Mouse (Mus musculus): ENCODE measurements around the gene Uba52. TPM values are rescaled to one million over a fixed set of nuclear protein-coding genes. Genes with fewer than 3 reads are reported as not detected.

Uba52 gene
- polyA plus RNA-seq, 1 experiment from 2014 or later: 758 TPM

- Histone ChIP-seq H3K4me1 (replicated peaks) (peaks cover 47% of the 10 kb centered on the region), H3K4me3 (replicated peaks) (no peak overlapping the region), H3K36me3 (no peaks in the 10 kb centered on the region), H3K4me2 (no peak overlapping the region), H3K9me3 (replicated peaks) (no peaks in the 10 kb centered on the region), H3K27ac (no peak overlapping the region), H3K9ac (no peak overlapping the region), H3K27me3 (peaks cover 100% of the 10 kb centered on the region)
- ATAC-seq (ENCODE audit: low read depth) (no peak), DNase-seq (no peak)
- WGBS (ENCODE audit: insufficient replicate concordance): 4% methylated on average over 20 of the region's 20 CpGs
These were observed 19.6 kb downstream of the Uba52 start for GRCm38 (mm10) chr8:70490880-70491495.

- no peaks in the 10 kb centered on the region for H3K9me3 ChIP-seq (replicated peaks)
- WGBS (ENCODE audit: insufficient replicate concordance): 12% methylated on average over 10 of the region's 10 CpGs
- no peaks in the 10 kb centered on the region for H3K36me3 ChIP-seq
- H3K9ac ChIP-seq: no peak overlapping the region
- no peak for ATAC-seq (ENCODE audit: low read depth)
- peaks cover 100% of the 10 kb centered on the region for H3K27me3 ChIP-seq
- no peak overlapping the region for H3K27ac ChIP-seq
- DNase-seq: no peak
- H3K4me1 ChIP-seq (replicated peaks): peaks cover 40% of the 10 kb centered on the region
- H3K4me2 ChIP-seq: no peak overlapping the region
- no peak overlapping the region for H3K4me3 ChIP-seq (replicated peaks)
These were observed 20.3 kb downstream of the Uba52 start for GRCm38 (mm10) chr8:70490061-70490879.

DNA sequence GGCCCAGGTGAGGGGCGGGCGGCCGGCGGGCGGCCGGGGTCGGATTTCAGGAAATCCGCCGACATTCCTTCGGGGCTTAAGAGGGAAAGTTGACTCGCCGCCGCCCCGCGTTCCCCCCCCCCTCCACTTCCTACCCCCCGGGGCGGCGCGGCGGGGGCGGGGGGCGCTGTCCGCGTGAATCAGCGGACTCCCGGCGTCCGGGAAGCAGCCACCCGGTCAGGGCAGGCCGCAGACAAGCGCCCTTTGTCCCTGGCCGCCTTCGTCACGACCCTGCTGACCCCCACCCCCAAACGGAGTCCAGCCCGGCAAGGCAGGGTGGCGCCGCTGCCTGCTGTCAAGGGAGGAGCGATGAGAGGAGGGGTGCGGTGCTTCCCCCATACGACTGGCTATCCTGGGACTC lies 21.0 kb downstream of the Uba52 start:
- H3K4me1 ChIP-seq (replicated peaks): peaks cover 40% of the 10 kb centered on the region
- H3K27ac ChIP-seq: no peak overlapping the region
- H3K9me3 ChIP-seq (replicated peaks): no peaks in the 10 kb centered on the region
- WGBS (ENCODE audit: insufficient replicate concordance): 3% methylated on average over 39 of the region's 41 CpGs
- no peak overlapping the region for H3K9ac ChIP-seq
- H3K4me3 ChIP-seq (replicated peaks): peak overlapping the region; percentile 39
- H3K27me3 ChIP-seq: peaks cover 100% of the 10 kb centered on the region
- no peak for DNase-seq
- no peak for ATAC-seq (ENCODE audit: low read depth)
- H3K36me3 ChIP-seq: no peaks in the 10 kb centered on the region
- H3K4me2 ChIP-seq: peak overlapping the region; percentile 50

DNA sequence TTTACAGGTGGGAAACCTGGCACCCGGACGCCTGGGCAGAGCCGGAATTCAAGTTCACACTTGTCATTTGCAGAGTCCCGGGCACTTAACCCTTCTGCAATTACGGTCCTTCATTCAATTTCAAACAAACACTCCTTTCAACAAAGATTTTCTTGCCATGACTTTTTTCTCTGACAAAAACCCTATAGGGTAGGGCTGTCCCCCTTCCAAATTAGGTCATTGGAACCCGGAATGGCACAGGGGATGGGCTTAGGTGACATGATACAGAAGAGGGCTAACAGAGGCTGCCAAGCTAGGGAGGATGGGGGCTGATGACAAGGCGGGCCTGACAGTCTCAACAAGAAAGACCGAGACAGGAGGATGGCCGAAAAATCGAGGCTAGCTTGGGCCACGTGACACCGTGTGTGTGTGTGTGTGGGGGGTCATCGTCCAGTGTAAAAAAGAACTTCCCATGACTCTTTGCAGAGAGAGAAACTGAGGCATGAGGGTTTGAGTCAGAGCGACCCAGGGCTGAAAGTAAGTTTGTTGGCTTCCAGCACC lies 21.6 kb downstream of the Uba52 start:
- peaks cover 40% of the 10 kb centered on the region for H3K4me1 ChIP-seq (replicated peaks)
- no peak overlapping the region for H3K9ac ChIP-seq
- H3K9me3 ChIP-seq (replicated peaks): no peaks in the 10 kb centered on the region
- no peak for DNase-seq
- H3K27me3 ChIP-seq: peaks cover 100% of the 10 kb centered on the region
- peak overlapping the region; percentile 55 for H3K4me2 ChIP-seq
- H3K4me3 ChIP-seq (replicated peaks): peak overlapping the region; percentile 39
- 3% methylated on average over 14 of the region's 14 CpGs for WGBS (ENCODE audit: insufficient replicate concordance)
- no peak for ATAC-seq (ENCODE audit: low read depth)
- H3K36me3 ChIP-seq: no peaks in the 10 kb centered on the region
- H3K27ac ChIP-seq: no peak overlapping the region

DNA sequence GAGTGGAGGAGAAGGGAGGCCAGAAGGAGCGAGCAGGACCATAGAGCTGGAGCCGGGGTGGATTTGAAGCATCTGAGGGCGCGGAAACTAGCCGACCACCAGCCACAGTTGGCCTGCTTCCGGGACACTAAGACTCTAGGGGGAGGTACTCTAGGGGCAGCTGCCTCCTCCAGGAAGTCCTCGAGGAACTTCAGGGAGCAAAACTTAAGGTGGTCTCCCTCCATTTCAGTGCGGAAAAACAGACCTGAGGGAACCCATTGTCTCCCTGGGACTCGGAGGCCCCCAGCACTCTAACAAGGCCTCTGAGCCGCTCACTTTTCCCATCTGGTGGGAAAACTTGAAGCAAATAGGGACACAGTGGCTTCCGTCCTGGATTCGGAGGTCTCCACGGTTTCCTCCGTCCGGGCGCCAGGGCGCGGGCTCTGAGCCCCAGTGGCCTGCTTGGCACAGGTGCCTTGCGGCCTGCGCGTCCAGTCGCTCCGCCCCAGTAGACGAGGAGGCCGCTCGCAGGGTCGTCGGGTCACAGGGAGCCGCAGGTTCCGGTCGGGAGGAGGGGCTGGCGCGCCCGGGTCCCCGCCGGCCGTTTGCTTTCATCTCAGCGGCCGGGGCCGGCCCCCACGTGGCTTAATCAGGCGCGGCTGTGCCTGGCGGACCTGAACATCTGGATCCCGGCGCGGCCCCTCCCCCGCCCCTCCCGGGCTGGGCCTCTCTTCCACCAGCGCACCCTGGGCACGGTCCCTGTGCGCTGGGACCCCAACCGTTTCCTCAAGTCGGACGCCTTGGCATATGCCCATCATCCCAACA lies 22.4 kb downstream of the Uba52 start:
- peaks cover 100% of the 10 kb centered on the region for H3K27me3 ChIP-seq
- peak overlapping the region; percentile 55 for H3K4me2 ChIP-seq
- peak; percentile 40; the same call in 1 of the 2 replicates for ATAC-seq (ENCODE audit: low read depth)
- no peak overlapping the region for H3K27ac ChIP-seq
- no peak overlapping the region; the same call in 1 of the 2 replicates for H3K9ac ChIP-seq
- H3K9me3 ChIP-seq (replicated peaks): no peaks in the 10 kb centered on the region
- WGBS (ENCODE audit: insufficient replicate concordance): 4% methylated on average over 55 of the region's 55 CpGs
- DNase-seq: no peak
- no peaks in the 10 kb centered on the region for H3K36me3 ChIP-seq
- H3K4me3 ChIP-seq (replicated peaks): peak overlapping the region; percentile 38
- H3K4me1 ChIP-seq (replicated peaks): peaks cover 34% of the 10 kb centered on the region

- 15% methylated on average over 33 of the region's 33 CpGs for WGBS (ENCODE audit: insufficient replicate concordance)
- peaks cover 23% of the 10 kb centered on the region for H3K4me1 ChIP-seq (replicated peaks)
- no peak within 1 kb of the TSS for H3K9ac ChIP-seq
- H3K36me3 ChIP-seq: no peaks in the 10 kb centered on the region
- H3K27me3 ChIP-seq: peaks cover 100% of the 10 kb centered on the region
- peak within 1 kb of the TSS; percentile 55 for H3K4me2 ChIP-seq
- H3K27ac ChIP-seq: no peak within 1 kb of the TSS
- H3K4me3 ChIP-seq (replicated peaks): peak within 1 kb of the TSS; percentile 38
- ATAC-seq (ENCODE audit: low read depth) (no peak), DNase-seq (no peak)
- no peaks in the 10 kb centered on the region for H3K9me3 ChIP-seq (replicated peaks)
These were observed 23.6 kb downstream of the Uba52 start, which contains the start of gene Tmem59l for GRCm38 (mm10) chr8:70486941-70487520. TSS of gene Tmem59l (minus strand) at chr8:70487358.

DNA sequence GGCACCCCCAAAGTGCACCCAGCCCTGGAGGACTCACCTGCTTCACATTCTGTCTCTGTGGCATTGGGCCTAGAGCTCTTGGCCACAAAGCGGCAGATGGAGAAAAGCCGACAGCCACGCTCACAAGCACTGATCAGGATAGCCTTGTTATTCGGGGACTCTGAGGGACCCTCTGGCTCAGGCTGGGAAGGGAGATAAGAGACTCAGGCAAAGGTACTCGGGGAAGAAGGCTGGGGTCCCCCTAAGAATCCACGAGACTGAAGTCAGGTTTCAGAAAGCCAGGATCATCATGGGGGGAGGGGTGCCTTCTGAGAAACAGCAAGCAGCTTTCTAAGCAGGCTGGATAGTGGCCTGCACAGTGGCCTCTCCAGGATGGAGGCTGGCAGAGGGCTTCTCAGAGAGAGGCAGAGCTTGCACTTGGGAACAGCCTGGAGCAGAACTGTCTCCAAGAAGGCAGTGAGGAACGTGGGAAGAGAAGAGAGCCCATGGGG lies 24.4 kb downstream of the Uba52 start:
- H3K36me3 ChIP-seq: no peaks in the 10 kb centered on the region
- 47% methylated on average over 7 of the region's 7 CpGs for WGBS (ENCODE audit: insufficient replicate concordance)
- H3K9ac ChIP-seq: no peak overlapping the region
- peaks cover 21% of the 10 kb centered on the region for H3K4me1 ChIP-seq (replicated peaks)
- H3K4me2 ChIP-seq: no peak overlapping the region
- no peak for ATAC-seq (ENCODE audit: low read depth)
- H3K9me3 ChIP-seq (replicated peaks): no peaks in the 10 kb centered on the region
- no peak overlapping the region for H3K4me3 ChIP-seq (replicated peaks)
- DNase-seq: no peak
- H3K27me3 ChIP-seq: peaks cover 100% of the 10 kb centered on the region
- no peak overlapping the region for H3K27ac ChIP-seq

- H3K36me3 ChIP-seq: no peaks in the 10 kb centered on the region
- 63% methylated on average over 2 of the region's 2 CpGs for WGBS (ENCODE audit: insufficient replicate concordance)
- no peak for ATAC-seq (ENCODE audit: low read depth)
- peaks cover 14% of the 10 kb centered on the region for H3K4me1 ChIP-seq (replicated peaks)
- H3K27me3 ChIP-seq: peaks cover 98% of the 10 kb centered on the region
- H3K9ac ChIP-seq: no peak overlapping the region
- no peak overlapping the region for H3K27ac ChIP-seq
- DNase-seq: no peak
- no peaks in the 10 kb centered on the region for H3K9me3 ChIP-seq (replicated peaks)
- H3K4me3 ChIP-seq (replicated peaks): no peak overlapping the region
- H3K4me2 ChIP-seq: no peak overlapping the region
These were observed 27.7 kb downstream of the Uba52 start for GRCm38 (mm10) chr8:70482943-70483342.

GRCm38 (mm10) chr8:70481908-70482307 lies 28.7 kb downstream of the Uba52 start:
- ATAC-seq (ENCODE audit: low read depth) (no peak), DNase-seq (no peak)
- peaks cover 89% of the 10 kb centered on the region for H3K27me3 ChIP-seq
- H3K4me1 ChIP-seq (replicated peaks): peaks cover 22% of the 10 kb centered on the region
- H3K9ac ChIP-seq: no peak overlapping the region
- no peak overlapping the region for H3K27ac ChIP-seq
- H3K36me3 ChIP-seq: no peaks in the 10 kb centered on the region
- 58% methylated on average over 3 of the region's 3 CpGs for WGBS (ENCODE audit: insufficient replicate concordance)
- no peak overlapping the region for H3K4me3 ChIP-seq (replicated peaks)
- no peak overlapping the region for H3K4me2 ChIP-seq
- no peaks in the 10 kb centered on the region for H3K9me3 ChIP-seq (replicated peaks)

GRCm38 (mm10) chr8:70477269-70477982 lies 33.2 kb downstream of the Uba52 start:
- peaks cover 42% of the 10 kb centered on the region for H3K4me1 ChIP-seq (replicated peaks)
- H3K9me3 ChIP-seq (replicated peaks): no peaks in the 10 kb centered on the region
- peaks cover 8% of the 10 kb centered on the region for H3K36me3 ChIP-seq
- under 1% methylated on average over 21 of the region's 21 CpGs for WGBS (ENCODE audit: insufficient replicate concordance)
- peaks cover 44% of the 10 kb centered on the region for H3K27me3 ChIP-seq
- H3K4me3 ChIP-seq (replicated peaks): peak overlapping the region; percentile 79
- H3K27ac ChIP-seq: peak overlapping the region; percentile 87
- ATAC-seq (ENCODE audit: low read depth) (peak; percentile 60), DNase-seq (peak; percentile 79)
- peak overlapping the region; percentile 87 for H3K4me2 ChIP-seq
- peak overlapping the region; percentile 59 for H3K9ac ChIP-seq

Data from liver, embryonic 13.5 days (tissue).